In genomic region chr5:139206081-139206480, GRCm38 (mm10) we compare ENCODE assay signal across 24 mouse cellular contexts. TPM values are rescaled to one million over a fixed set of nuclear protein-coding genes. Genes with fewer than 3 reads are reported as not detected.
A peak's percentile ranks its signal among the peaks of the same experiment; 100 is the strongest.
DNase-seq lines count a peak whose midpoint lies in the region; ATAC-seq and TF ChIP-seq lines count a peak whose summit lies in the region.
"Had no signal": no experiment of that assay in that cellular context is flagged by ENCODE, and none has a peak within 500 bp of the region (broad histone marks: within the 10 kb centered on the region; RNA-seq: fewer than 3 reads in every experiment).

No protein-coding gene starts in this region.

- H3K4me2 ChIP-seq in hindbrain, embryonic 12.5 days (replicated peaks): no peak overlapping the region
- no peak overlapping the region for H3K4me2 ChIP-seq in hindbrain, embryonic 16.5 days (ENCODE audit: low read length)
- H3K4me2 ChIP-seq in midbrain, embryonic 14.5 days (ENCODE audit: low read length): no peak overlapping the region
- H3K4me2 ChIP-seq in midbrain, postnatal 0 days (ENCODE audit: low read depth, low read length, poor library complexity, severe bottlenecking): no peak overlapping the region
- H3K4me2 ChIP-seq: heart, embryonic 12.5 days; hindbrain, embryonic 13.5 days; liver, embryonic 15.5 days had no signal

- H3K9ac ChIP-seq in hindbrain, embryonic 12.5 days: peak overlapping the region; percentile 32; the same call in 1 of the 2 replicates
- H3K9ac ChIP-seq in hindbrain, embryonic 16.5 days (ENCODE audit: low read depth, low read length): no peak overlapping the region
- 0 out of 2 replicates have a peak overlapping the region, but pooled peaks have one; percentile 12 for H3K9ac ChIP-seq in midbrain, embryonic 14.5 days (replicated peaks; ENCODE audit: low read length)
- no peak overlapping the region for H3K9ac ChIP-seq in midbrain, postnatal 0 days (replicated peaks; ENCODE audit: low read length, poor library complexity, severe bottlenecking)
- H3K9ac ChIP-seq: heart, embryonic 12.5 days; hindbrain, embryonic 13.5 days; liver, embryonic 15.5 days had no signal

- H3K4me1 ChIP-seq in hindbrain, embryonic 12.5 days: peaks cover 26% of the 10 kb centered on the region
- H3K4me1 ChIP-seq in hindbrain, embryonic 16.5 days (ENCODE audit: control insufficient read depth, insufficient read depth, low read depth, low read length): peaks cover 21% of the 10 kb centered on the region
- H3K4me1 ChIP-seq in midbrain, embryonic 14.5 days (ENCODE audit: control insufficient read depth, insufficient read depth, low read length): peaks cover 19% of the 10 kb centered on the region
- peaks cover 8% of the 10 kb centered on the region; the same call in 1 of the 2 replicates for H3K4me1 ChIP-seq in midbrain, postnatal 0 days (ENCODE audit: insufficient read depth, low read length)

- H3K27me3 ChIP-seq in hindbrain, embryonic 12.5 days: no peaks in the 10 kb centered on the region
- H3K27me3 ChIP-seq in hindbrain, embryonic 16.5 days (replicated peaks; ENCODE audit: control insufficient read depth, insufficient read depth, low read length): no peaks in the 10 kb centered on the region
- no peaks in the 10 kb centered on the region for H3K27me3 ChIP-seq in midbrain, embryonic 14.5 days (ENCODE audit: control insufficient read depth, insufficient read depth, low read length)
- no peaks in the 10 kb centered on the region for H3K27me3 ChIP-seq in midbrain, postnatal 0 days (ENCODE audit: insufficient read depth, low read length)
- H3K27me3 ChIP-seq: CH12.LX; heart, embryonic 12.5 days; hindbrain, embryonic 13.5 days; liver, embryonic 15.5 days had no signal

- no peaks in the 10 kb centered on the region for H3K9me3 ChIP-seq in hindbrain, embryonic 12.5 days (replicated peaks)
- H3K9me3 ChIP-seq in hindbrain, embryonic 16.5 days (ENCODE audit: control insufficient read depth, low read length): no peaks in the 10 kb centered on the region
- no peaks in the 10 kb centered on the region for H3K9me3 ChIP-seq in midbrain, embryonic 14.5 days (ENCODE audit: control insufficient read depth, low read length)
- H3K9me3 ChIP-seq in midbrain, postnatal 0 days (ENCODE audit: low read length): no peaks in the 10 kb centered on the region
- H3K9me3 ChIP-seq: forebrain, embryonic 10.5 days; G1E; heart, embryonic 12.5 days; hindbrain, embryonic 13.5 days; liver, embryonic 15.5 days; midbrain, embryonic 10.5 days had no signal

- TF ChIP-seq CTCF in midbrain, postnatal 0 days (IDR thresholded peaks at IDR 0.05): no peak

- ATAC-seq in hindbrain, embryonic 12.5 days (ENCODE audit: low FRiP score): no peak
- ATAC-seq in hindbrain, embryonic 16.5 days: no peak
- ATAC-seq in midbrain, embryonic 14.5 days (ENCODE audit: low FRiP score, low TSS enrichment): no peak
- no peak for ATAC-seq in midbrain, postnatal 0 days (ENCODE audit: low FRiP score)
- ATAC-seq: forebrain, embryonic 16.5 days had no signal

- WGBS in hindbrain, embryonic 12.5 days: 65% methylated on average over 4 of the region's 4 CpGs
- WGBS in hindbrain, embryonic 16.5 days: 45% methylated on average over 4 of the region's 4 CpGs
- WGBS in midbrain, embryonic 14.5 days: 57% methylated on average over 4 of the region's 4 CpGs
- WGBS in midbrain, postnatal 0 days: 62% methylated on average over 4 of the region's 4 CpGs

- intact Hi-C loops in left cerebral cortex, postnatal 14 days (cut with DNase I): no loop called here

- H3K36me3 ChIP-seq in hindbrain, embryonic 12.5 days: peaks cover 26% of the 10 kb centered on the region
- H3K36me3 ChIP-seq in hindbrain, embryonic 16.5 days (ENCODE audit: control insufficient read depth, insufficient read depth, low read length): 0 out of 2 replicates have a peak, but pooled peaks cover 3% of the 10 kb centered on the region
- H3K36me3 ChIP-seq in midbrain, embryonic 14.5 days (ENCODE audit: control insufficient read depth, insufficient read depth, low read length): peaks cover 12% of the 10 kb centered on the region
- peaks cover 16% of the 10 kb centered on the region for H3K36me3 ChIP-seq in midbrain, postnatal 0 days (ENCODE audit: insufficient read depth, low read length)

- H3K4me3 ChIP-seq in hindbrain, embryonic 12.5 days: no peak overlapping the region
- H3K4me3 ChIP-seq in hindbrain, embryonic 16.5 days (ENCODE audit: low read length): no peak overlapping the region
- no peak overlapping the region for H3K4me3 ChIP-seq in midbrain, embryonic 14.5 days (replicated peaks; ENCODE audit: low read depth, low read length)
- no peak overlapping the region for H3K4me3 ChIP-seq in midbrain, postnatal 0 days (ENCODE audit: low read depth, low read length)
- H3K4me3 ChIP-seq: forebrain, embryonic 10.5 days; heart, embryonic 12.5 days; hindbrain, embryonic 13.5 days; liver, embryonic 15.5 days; midbrain, embryonic 10.5 days had no signal

- no peak overlapping the region for H3K27ac ChIP-seq in hindbrain, embryonic 12.5 days
- no peak overlapping the region for H3K27ac ChIP-seq in hindbrain, embryonic 16.5 days (ENCODE audit: low read depth, low read length)
- no peak overlapping the region for H3K27ac ChIP-seq in midbrain, embryonic 14.5 days (replicated peaks; ENCODE audit: low read depth, low read length)
- no peak overlapping the region for H3K27ac ChIP-seq in midbrain, postnatal 0 days (ENCODE audit: low read depth, low read length)
- H3K27ac ChIP-seq: forebrain, embryonic 10.5 days; hindbrain, embryonic 13.5 days; kidney, postnatal 0 days; liver, embryonic 15.5 days; midbrain, embryonic 10.5 days; stomach, postnatal 0 days had no signal

- DNase-seq in midbrain, embryonic 14.5 days: no peak
- no peak for DNase-seq in midbrain, postnatal 0 days (ENCODE audit: low spot score)
- peak; percentile 48 to 73 for DNase-seq in gastrocnemius, adult 8-10 months (ENCODE audit: low spot score in 2 of 2)
- DNase-seq in urinary bladder, postnatal 4 days (ENCODE audit: low spot score in 2 of 2): no peak
- no peak for DNase-seq in left cerebral cortex, postnatal 14 days (ENCODE audit: low spot score in 2 of 2)
- DNase-seq: adrenal gland, postnatal 25 days; cerebellum, adult 9-10 months; heart, adult 18-20 months; heart, postnatal 10 days; kidney, adult 2 months; layer of hippocampus, adult 9-11 months; right cerebral cortex, postnatal 14 days had no signal

RNA-seq across cellular contexts. Expression of gene Sun1, which starts 5.6 kb away (rescaled TPM):
- polyA plus RNA-seq in hindbrain, embryonic 12.5 days (2016; fragmentation: Nextera tagmentation; extraction: Ambion mirVana): 50.4 and 55.3 TPM in 2 replicates
- polyA plus RNA-seq in hindbrain, embryonic 16.5 days (2015; fragmentation: Nextera tagmentation; extraction: Ambion mirVana): 40.9 and 44.7 TPM in 2 replicates
- polyA plus RNA-seq in midbrain, embryonic 14.5 days (2014; fragmentation: Nextera tagmentation; extraction: Ambion mirVana): 41.8 and 48.3 TPM in 2 replicates
- total RNA-seq in midbrain, postnatal 0 days (2014; rRNA removed): 63.6 and 75.0 TPM in 2 replicates
- 32.1 and 35.3 TPM in 2 replicates for polyA plus RNA-seq in midbrain, postnatal 0 days (2015; fragmentation: Nextera tagmentation; extraction: Ambion mirVana)
- 10 to 100 TPM; 33.7 to 44.4 (median 41.2) TPM for total RNA-seq in gastrocnemius, adult 8-10 months (2022)
- 100 to 1,000 TPM in 1 of 2 experiments, 10 to 100 TPM in 1; 98.7 to 116 TPM for total RNA-seq in left cerebral cortex, postnatal 14 days (2021)

RNA-seq across cellular contexts. Expression of gene Get4, which starts 46.0 kb away (rescaled TPM):
- polyA plus RNA-seq in hindbrain, embryonic 12.5 days (2016; fragmentation: Nextera tagmentation; extraction: Ambion mirVana): 123 and 126 TPM in 2 replicates
- polyA plus RNA-seq in hindbrain, embryonic 16.5 days (2015; fragmentation: Nextera tagmentation; extraction: Ambion mirVana): 124 and 125 TPM in 2 replicates
- polyA plus RNA-seq in midbrain, embryonic 14.5 days (2014; fragmentation: Nextera tagmentation; extraction: Ambion mirVana): 113 and 119 TPM in 2 replicates
- total RNA-seq in midbrain, postnatal 0 days (2014; rRNA removed): 48.5 and 48.9 TPM in 2 replicates
- 135 and 142 TPM in 2 replicates for polyA plus RNA-seq in midbrain, postnatal 0 days (2015; fragmentation: Nextera tagmentation; extraction: Ambion mirVana)
- total RNA-seq in gastrocnemius, adult 8-10 months (2022): 10 to 100 TPM; 32.8 to 36.4 (median 34.1) TPM
- total RNA-seq in left cerebral cortex, postnatal 14 days (2021): 10 to 100 TPM; 47.6 to 55.7 TPM

RNA-seq across cellular contexts. Expression of gene Dnaaf5, which starts 56.1 kb away (rescaled TPM):
- polyA plus RNA-seq in hindbrain, embryonic 12.5 days (2016; fragmentation: Nextera tagmentation; extraction: Ambion mirVana): 6.5 and 8.0 TPM in 2 replicates
- polyA plus RNA-seq in hindbrain, embryonic 16.5 days (2015; fragmentation: Nextera tagmentation; extraction: Ambion mirVana): 2.6 and 5.1 TPM in 2 replicates
- polyA plus RNA-seq in midbrain, embryonic 14.5 days (2014; fragmentation: Nextera tagmentation; extraction: Ambion mirVana): 2.9 and 4.0 TPM in 2 replicates
- total RNA-seq in midbrain, postnatal 0 days (2014; rRNA removed): 11.6 and 14.0 TPM in 2 replicates
- polyA plus RNA-seq in midbrain, postnatal 0 days (2015; fragmentation: Nextera tagmentation; extraction: Ambion mirVana): 1.9 and 2.9 TPM in 2 replicates
- 10 to 100 TPM; 16.6 to 20.3 (median 17.4) TPM for total RNA-seq in gastrocnemius, adult 8-10 months (2022)
- total RNA-seq in left cerebral cortex, postnatal 14 days (2021): 1 to 10 TPM; 6.9 to 7.8 TPM

RNA-seq across cellular contexts. Expression of gene Prkar1b, which starts 56.3 kb away (rescaled TPM):
- 70.1 and 72.6 TPM in 2 replicates for polyA plus RNA-seq in hindbrain, embryonic 12.5 days (2016; fragmentation: Nextera tagmentation; extraction: Ambion mirVana)
- 332 and 333 TPM in 2 replicates for polyA plus RNA-seq in hindbrain, embryonic 16.5 days (2015; fragmentation: Nextera tagmentation; extraction: Ambion mirVana)
- polyA plus RNA-seq in midbrain, embryonic 14.5 days (2014; fragmentation: Nextera tagmentation; extraction: Ambion mirVana): 169 and 190 TPM in 2 replicates
- 312 and 397 TPM in 2 replicates for total RNA-seq in midbrain, postnatal 0 days (2014; rRNA removed)
- polyA plus RNA-seq in midbrain, postnatal 0 days (2015; fragmentation: Nextera tagmentation; extraction: Ambion mirVana): 415 and 445 TPM in 2 replicates
- 1 to 10 TPM in 1 of 4 experiments, under 1 TPM in 3; 0.70 to 1.5 (median 0.75) TPM for total RNA-seq in gastrocnemius, adult 8-10 months (2022)
- 100 to 1,000 TPM; 571 to 599 TPM for total RNA-seq in left cerebral cortex, postnatal 14 days (2021)
- total RNA-seq: CH12.LX had no signal
- polyA plus RNA-seq: G1E had no signal

Comparison
In these comparisons a context has a peak if more than half of its experiments do, and no peak if none do; other contexts are left out.
1. H3K9ac ChIP-seq: peak in hindbrain, embryonic 12.5 days (single experiment) and midbrain, embryonic 14.5 days (single experiment); none in hindbrain, embryonic 16.5 days (single experiment) and midbrain, postnatal 0 days (single experiment).
2. DNase-seq: peak in gastrocnemius, adult 8-10 months (2 of 2); none in midbrain, embryonic 14.5 days (single experiment), midbrain, postnatal 0 days (single experiment), urinary bladder, postnatal 4 days (0 of 2) and left cerebral cortex, postnatal 14 days (0 of 2).